Mouse (Mus musculus) liver, embryonic 11.5 days (tissue): ENCODE results near the gene Elmod3. TPM values are rescaled to one million over a fixed set of nuclear protein-coding genes. Genes with fewer than 3 reads are reported as not detected.

Source experiments
- ATAC-seq: fragments of 200-750 bp; cut with Nextera tagmentation; replicated peaks from 2 replicates; pipeline ENCODE4 v1.8.0; 2017; ENCODE audit warnings: moderate number of reproducible peaks, mild to moderate bottlenecking, moderate TSS enrichment, moderate library complexity; ENCODE audit not compliant: low FRiP score
- DNase-seq: peaks from one replicate; pipeline ENCODE4 v3.0.0-alpha.2; 2017; ENCODE audit warnings: low spot score
- H3K27ac ChIP-seq: fragments of 300-500 bp; sonication (generic); 2 replicates; pipeline ENCODE4 v1.5.1; 2014; ENCODE audit warnings: mild to moderate bottlenecking, low read depth, low read length, control low read depth
- H3K27me3 ChIP-seq: fragments of 300-500 bp; sonication (generic); replicated peaks from 2 replicates; pipeline ENCODE4 v1.6.1; 2014; ENCODE audit warnings: low read length, mixed read lengths; ENCODE audit not compliant: control insufficient read depth, insufficient read depth
- H3K36me3 ChIP-seq: fragments of 300-500 bp; sonication (generic); 2 replicates; pipeline ENCODE4 v1.6.1; 2014; ENCODE audit warnings: mild to moderate bottlenecking, low read length, moderate library complexity, mixed read lengths; ENCODE audit not compliant: control insufficient read depth, insufficient read depth
- H3K4me1 ChIP-seq: fragments of 300-500 bp; sonication (generic); replicated peaks from 2 replicates; pipeline ENCODE4 v1.6.1; 2014; ENCODE audit warnings: low read length, mixed read lengths; ENCODE audit not compliant: control insufficient read depth, insufficient read depth
- H3K4me2 ChIP-seq: fragments of 300-500 bp; sonication (generic); 2 replicates; pipeline ENCODE4 v1.6.1; 2014; ENCODE audit warnings: mild to moderate bottlenecking, control low read depth, moderate library complexity
- H3K4me3 ChIP-seq: fragments of 300-500 bp; sonication (generic); 2 replicates; pipeline ENCODE4 v1.5.1; 2014; ENCODE audit warnings: low read depth, low read length, control low read depth
- H3K9ac ChIP-seq: fragments of 300-500 bp; sonication (generic); 2 replicates; pipeline ENCODE4 v1.6.1; 2014; ENCODE audit warnings: low read depth, low read length, control low read depth
- H3K9me3 ChIP-seq: fragments of 300-500 bp; sonication (generic); 2 replicates; pipeline ENCODE4 v1.6.1; 2016; ENCODE audit warnings: low read length, inconsistent platforms, mixed read lengths; ENCODE audit not compliant: control insufficient read depth
- WGBS: fragments of 180-500 bp; shearing (Covaris S2); extraction: QIAGEN DNeasy Blood & Tissue Kit; methylation state at CpG from one replicate; pipeline ENCODE4 v1.1.7; 2014; 5-methylcytosine and 5-hydroxymethylcytosine counted together
- polyA plus RNA-seq: library from polyadenylated mRNA; unstranded; fragments of >200 nt; fragmentation: Nextera tagmentation; extraction: Ambion mirVana; gene quantifications from 2 replicates; pipeline ENCODE4 v1.2.1, GENCODE M21; 2014

Gene Elmod3
- polyA plus RNA-seq, 1 experiment from 2014 or later: 12.3 TPM

- DNase-seq (no peak), ATAC-seq (no peak)
- Histone ChIP-seq H3K27ac (peak overlapping the region; percentile 52), H3K4me2 (peak overlapping the region; percentile 46), H3K4me1 (peaks cover 24% of the 10 kb centered on the region), H3K36me3 (no peaks in the 10 kb centered on the region), H3K4me3 (0 out of 2 replicates have a peak overlapping the region, but pooled peaks have one; percentile 8), H3K27me3 (no peaks in the 10 kb centered on the region), H3K9ac (no peak overlapping the region), H3K9me3 (no peaks in the 10 kb centered on the region)
- 24% methylated on average over 12 of the region's 12 CpGs for WGBS
Observed at GRCm38 (mm10) chr6:72619734-72620532, 21.7 kb upstream of the Elmod3 start.

- Histone ChIP-seq H3K36me3 (peaks cover 6% of the 10 kb centered on the region), H3K27me3 (no peaks in the 10 kb centered on the region), H3K4me2 (peak within 1 kb of the TSS; percentile 97), H3K4me3 (peak within 1 kb of the TSS; percentile 90), H3K9me3 (no peaks in the 10 kb centered on the region), H3K9ac (peak within 1 kb of the TSS; percentile 80), H3K27ac (peak within 1 kb of the TSS; percentile 66), H3K4me1 (peaks cover 30% of the 10 kb centered on the region)
- WGBS: under 1% methylated on average over 41 of the region's 41 CpGs
- ATAC-seq: peak; percentile 93
- DNase-seq: peak; percentile 92
Observed at GRCm38 (mm10) chr6:72616643-72617288, 18.6 kb upstream of the Elmod3 start, which contains the start of gene Tgoln1. Gene Tgoln1 (minus strand): TSS chr6:72617000.

- H3K4me3 ChIP-seq: peak overlapping the region; percentile 90
- no peaks in the 10 kb centered on the region for H3K9me3 ChIP-seq
- no peaks in the 10 kb centered on the region for H3K27me3 ChIP-seq
- ATAC-seq: no peak
- peaks cover 8% of the 10 kb centered on the region for H3K36me3 ChIP-seq
- 16% methylated on average over 25 of the region's 25 CpGs for WGBS
- DNase-seq: no peak
- H3K4me1 ChIP-seq: peaks cover 26% of the 10 kb centered on the region
- peak overlapping the region; percentile 78 for H3K9ac ChIP-seq
- H3K4me2 ChIP-seq: peak overlapping the region; percentile 97
- no peak overlapping the region for H3K27ac ChIP-seq
Observed at GRCm38 (mm10) chr6:72615561-72616375, 17.6 kb upstream of the Elmod3 start.

- Histone ChIP-seq H3K36me3 (peaks cover 8% of the 10 kb centered on the region), H3K27ac (no peak overlapping the region), H3K9me3 (no peaks in the 10 kb centered on the region), H3K27me3 (no peaks in the 10 kb centered on the region), H3K4me3 (peak overlapping the region; percentile 90), H3K4me1 (peaks cover 25% of the 10 kb centered on the region), H3K4me2 (peak overlapping the region; percentile 97), H3K9ac (peak overlapping the region; percentile 78)
- ATAC-seq: no peak
- WGBS: 46% methylated on average over 2 of the region's 2 CpGs
- no peak for DNase-seq
Observed at GRCm38 (mm10) chr6:72615151-72615550, 16.9 kb upstream of the Elmod3 start.

GRCm38 (mm10) chr6:72610261-72610660 is 12.0 kb upstream of the Elmod3 start:
- ATAC-seq: no peak
- no peak overlapping the region for H3K27ac ChIP-seq
- H3K9ac ChIP-seq: no peak overlapping the region
- H3K27me3 ChIP-seq: no peaks in the 10 kb centered on the region
- H3K4me1 ChIP-seq: peaks cover 9% of the 10 kb centered on the region
- no peak overlapping the region for H3K4me2 ChIP-seq
- no peaks in the 10 kb centered on the region for H3K9me3 ChIP-seq
- 81% methylated on average over 4 of the region's 4 CpGs for WGBS
- DNase-seq: no peak
- H3K4me3 ChIP-seq: no peak overlapping the region
- peaks cover 10% of the 10 kb centered on the region for H3K36me3 ChIP-seq

GRCm38 (mm10) chr6:72608662-72609184 is 10.5 kb upstream of the Elmod3 start:
- no peaks in the 10 kb centered on the region for H3K27me3 ChIP-seq
- no peak overlapping the region for H3K4me3 ChIP-seq
- WGBS: 83% methylated on average over 4 of the region's 4 CpGs
- H3K9me3 ChIP-seq: no peaks in the 10 kb centered on the region
- no peak overlapping the region for H3K27ac ChIP-seq
- no peaks in the 10 kb centered on the region; the same call in 1 of the 2 replicates for H3K4me1 ChIP-seq
- DNase-seq: no peak
- no peak for ATAC-seq
- no peak overlapping the region for H3K9ac ChIP-seq
- no peak overlapping the region for H3K4me2 ChIP-seq
- H3K36me3 ChIP-seq: peaks cover 10% of the 10 kb centered on the region

GRCm38 (mm10) chr6:72607676-72608075 is 9.5 kb upstream of the Elmod3 start:
- ATAC-seq: no peak
- 91% methylated on average over 5 of the region's 5 CpGs for WGBS
- H3K36me3 ChIP-seq: peaks cover 6% of the 10 kb centered on the region; the same call in 1 of the 2 replicates

GRCm38 (mm10) chr6:72607060-72607459 is 8.8 kb upstream of the Elmod3 start:
- Histone ChIP-seq H3K9me3 (no peaks in the 10 kb centered on the region), H3K4me2 (no peak overlapping the region), H3K27ac (no peak overlapping the region), H3K4me3 (no peak overlapping the region), H3K27me3 (no peaks in the 10 kb centered on the region), H3K4me1 (no peaks in the 10 kb centered on the region), H3K9ac (no peak overlapping the region), H3K36me3 (peaks cover 6% of the 10 kb centered on the region; the same call in 1 of the 2 replicates)
- no peak for DNase-seq
- ATAC-seq: no peak
- 83% methylated on average over 4 of the region's 4 CpGs for WGBS

More at GRCm38 (mm10) chr6:72607676-72608075, 9.5 kb upstream of the Elmod3 start:
- no peaks in the 10 kb centered on the region for H3K4me1 ChIP-seq
- H3K27me3 ChIP-seq: no peaks in the 10 kb centered on the region
- H3K4me3 ChIP-seq: no peak overlapping the region
- no peak overlapping the region for H3K4me2 ChIP-seq
- DNase-seq: no peak
- no peaks in the 10 kb centered on the region for H3K9me3 ChIP-seq
- no peak overlapping the region for H3K9ac ChIP-seq
- no peak overlapping the region for H3K27ac ChIP-seq
